Mouse (Mus musculus): ENCODE results near the gene Ugt2b36.
"Not testable (repeated sequence)": the region's sequence is repeated elsewhere in the genome, so short reads cannot be mapped to it uniquely, and the experiment has no call there.

The Ugt2b36 gene

DNA sequence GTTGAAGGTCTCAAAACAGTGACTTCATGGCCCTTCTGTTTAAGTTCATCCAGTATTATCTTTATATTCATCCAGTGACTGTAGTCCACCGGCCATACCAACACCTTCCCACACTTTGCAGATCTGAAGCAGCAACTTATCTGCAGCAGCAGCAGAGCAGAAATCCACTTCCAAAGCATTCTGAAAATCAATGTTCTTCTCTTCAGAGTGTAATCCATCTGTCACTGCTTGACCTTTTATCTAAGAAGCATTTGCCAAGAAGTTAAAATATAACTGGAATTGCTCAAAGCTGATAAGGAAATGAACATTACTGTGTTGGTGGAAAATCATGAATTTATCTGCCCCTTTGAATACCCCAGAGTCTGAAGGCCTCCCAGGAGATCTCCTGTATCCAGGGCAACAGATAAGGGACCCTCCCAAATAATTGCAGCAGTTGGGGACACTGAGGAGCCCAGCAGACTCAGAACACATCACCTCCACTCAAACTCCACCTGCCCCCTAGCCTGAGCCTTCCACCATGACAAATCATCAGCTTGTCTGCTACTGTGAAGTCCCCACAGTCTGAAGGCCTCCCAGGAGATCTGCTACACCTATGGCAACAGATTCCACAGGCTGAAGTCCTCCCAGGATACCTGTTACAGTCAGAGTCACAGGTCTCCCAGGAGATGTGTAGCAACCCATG, at the start of gene Ugt2b36:
TSS of gene Ugt2b36 (minus strand) at position 210 of the 682 bp plus-strand sequence.
- DNase-seq (ENCODE audit: low spot score in 2 of 2): no peak

DNA sequence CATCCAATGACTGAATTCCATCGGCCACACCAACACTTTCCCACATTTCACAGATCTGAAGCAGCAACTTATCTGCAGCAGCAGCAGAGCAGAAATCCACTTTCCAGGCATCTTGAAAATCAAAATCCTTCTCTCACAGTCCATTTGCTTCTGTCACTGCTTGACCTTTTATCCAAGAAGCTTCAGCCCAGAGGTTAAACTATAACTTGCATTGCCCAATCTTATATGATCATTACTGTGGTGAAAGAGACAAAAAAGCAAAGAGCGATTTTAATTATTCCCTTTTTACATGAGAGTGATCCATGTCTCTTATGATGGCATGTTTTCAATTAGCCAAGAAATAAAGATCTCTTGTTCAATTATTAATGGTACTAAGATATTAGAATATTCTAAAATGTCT, 47.8 kb upstream of the Ugt2b36 start, which contains the start of gene Ugt2b5:
TSS of gene Ugt2b5 (minus strand) at position 123 of the 400 bp plus-strand sequence.
- DNase-seq (ENCODE audit: low spot score in 2 of 2): not testable (repeated sequence)

DNA sequence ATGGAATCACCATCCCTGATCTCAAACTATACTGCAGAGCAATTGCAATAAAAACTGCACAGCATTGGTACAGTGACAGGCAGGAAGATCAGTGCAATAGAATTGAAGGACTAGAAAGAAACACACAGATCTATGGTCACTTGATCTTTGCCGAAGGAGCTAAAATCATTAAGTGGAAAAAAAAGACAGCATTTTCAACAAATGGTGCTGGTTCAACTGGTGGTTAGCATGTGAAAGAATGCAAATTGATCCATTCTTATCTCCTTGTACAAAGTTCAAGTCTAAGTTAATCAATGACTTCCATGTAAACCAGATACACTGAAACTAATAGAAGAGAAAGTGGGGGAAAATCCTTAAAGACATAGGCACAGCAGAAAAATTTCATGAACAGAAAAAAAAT, 11.3 kb upstream of the Ugt2b36 start:
- not testable (repeated sequence) for DNase-seq (ENCODE audit: low spot score in 2 of 2)

- no peak for DNase-seq (ENCODE audit: low spot score in 2 of 2)
These were observed 1.2 kb downstream of the Ugt2b36 start for GRCm38 (mm10) chr5:87091111-87091510.

DNA sequence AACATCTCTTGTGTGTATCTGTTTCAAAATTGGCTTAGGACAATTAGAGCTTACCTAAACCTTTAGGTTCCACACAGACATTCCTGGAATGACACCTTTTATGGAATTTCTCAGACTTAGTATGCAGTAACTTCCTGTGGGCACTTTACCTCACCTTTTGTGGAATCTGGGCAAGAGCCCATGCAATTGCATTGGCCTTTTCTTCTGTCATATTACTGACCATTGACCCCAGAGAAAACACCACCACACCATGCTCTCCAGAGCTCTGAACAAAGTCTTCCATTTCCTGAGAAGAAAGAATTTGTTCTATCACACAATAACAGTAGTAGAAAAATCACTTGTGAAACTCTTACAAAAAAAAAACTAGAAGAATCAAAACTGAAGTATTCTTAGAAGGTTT, 3.1 kb downstream of the Ugt2b36 start:
- DNase-seq (ENCODE audit: low spot score in 2 of 2): no peak

DNA sequence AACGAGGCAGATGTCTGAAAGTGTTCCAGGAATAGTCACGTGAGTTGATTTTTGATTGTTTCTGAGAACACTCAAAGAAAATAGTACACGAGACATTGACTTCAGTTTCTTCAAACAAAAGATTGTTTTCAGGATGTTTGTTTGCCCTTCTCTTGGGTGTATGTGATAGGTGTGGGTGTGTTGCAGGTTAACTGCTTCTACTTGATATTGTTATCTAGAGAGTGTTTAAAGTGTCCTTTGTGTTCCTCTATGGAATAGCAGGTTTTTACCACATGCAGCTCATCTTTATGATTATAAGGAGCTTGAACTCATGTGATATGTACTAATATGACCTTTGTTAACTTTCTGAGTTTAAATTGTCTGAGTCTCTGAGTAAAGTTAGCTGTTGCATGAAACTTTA, 6.1 kb downstream of the Ugt2b36 start:
- no peak for DNase-seq (ENCODE audit: low spot score in 2 of 2)

DNA sequence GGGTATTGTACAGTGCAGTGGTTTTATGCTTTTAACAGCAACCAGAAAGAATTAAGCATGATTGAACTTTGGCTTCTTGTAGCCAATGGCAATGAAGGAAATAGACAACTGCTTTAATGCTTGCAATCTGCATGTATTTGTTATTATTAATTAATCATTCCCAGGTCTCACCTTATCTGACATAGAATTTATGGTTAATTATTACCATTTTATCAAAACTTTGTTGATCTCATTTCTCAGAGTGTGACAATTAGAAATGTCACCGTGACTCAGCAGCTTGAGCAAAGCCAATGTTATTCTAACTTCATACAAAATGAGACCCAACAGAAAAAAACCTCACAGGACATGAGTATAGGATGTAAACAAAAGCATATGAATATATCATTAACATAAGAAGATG, 61.7 kb downstream of the Ugt2b36 start:
- no peak for DNase-seq (ENCODE audit: low spot score in 2 of 2)

- no peak for DNase-seq (ENCODE audit: low spot score in 2 of 2)
These were observed 65.0 kb downstream of the Ugt2b36 start for GRCm38 (mm10) chr5:87027359-87027758.
